Mouse (Mus musculus) retina, adult 2 months (tissue): ENCODE measurements around the gene Cfap52.

Source experiments
- DNase-seq: peaks from one replicate; pipeline ENCODE4 v3.0.0-alpha.2; 2012; ENCODE audit warnings: low read depth, low spot score

Gene Cfap52

DNA sequence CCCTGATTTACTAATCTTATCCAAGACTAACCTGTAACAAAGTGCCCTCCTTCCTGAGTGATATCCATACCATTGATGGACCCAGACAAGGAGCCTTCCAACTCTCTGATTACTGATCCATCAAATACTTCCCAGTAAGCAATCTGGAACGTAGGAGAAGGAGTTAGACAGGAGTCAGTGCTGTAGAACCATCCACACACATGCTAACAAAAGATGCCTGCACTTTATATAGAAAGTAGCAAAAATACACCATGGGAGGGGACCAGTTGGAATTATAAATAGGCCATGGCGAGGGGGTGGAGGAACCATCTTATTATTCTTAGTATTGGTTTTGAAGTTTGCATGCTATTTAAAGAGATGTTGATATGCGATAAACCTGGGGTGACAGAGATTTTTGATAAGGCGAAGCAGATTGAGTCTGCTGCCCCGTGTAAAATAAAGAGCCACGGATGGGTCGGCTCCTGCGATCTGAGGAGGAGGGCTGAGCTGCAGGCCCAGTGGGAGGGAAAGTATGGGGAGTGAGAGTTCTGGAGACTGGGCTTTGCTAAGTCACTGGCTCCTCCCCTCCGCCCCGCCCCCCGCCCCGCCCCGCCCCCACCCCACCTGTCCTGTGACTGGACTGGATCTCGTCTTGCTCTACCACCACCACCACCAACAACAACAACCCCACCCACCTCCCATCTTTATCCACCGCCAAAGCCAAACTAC, 38.9 kb downstream of the Cfap52 start:
- no peak for DNase-seq

DNA sequence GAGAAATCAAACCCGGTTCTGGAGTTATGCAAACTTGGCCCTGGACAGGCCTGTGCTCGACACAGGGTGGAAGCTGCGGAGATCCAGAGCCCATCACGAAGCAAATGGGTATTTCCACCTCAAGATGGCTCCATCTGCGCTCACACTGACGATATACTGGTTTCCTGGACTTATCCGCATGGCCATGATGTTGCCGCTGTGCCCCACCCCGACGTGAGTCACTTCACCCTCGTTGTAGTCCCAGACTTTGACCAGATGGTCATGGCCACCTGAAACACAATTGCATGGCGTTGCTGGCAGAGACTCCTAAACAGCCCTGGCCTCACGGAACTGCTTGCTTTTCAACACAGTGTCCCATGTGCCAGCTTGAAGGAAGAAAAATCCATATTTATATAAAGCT, 40.5 kb downstream of the Cfap52 start:
- no peak for DNase-seq

DNA sequence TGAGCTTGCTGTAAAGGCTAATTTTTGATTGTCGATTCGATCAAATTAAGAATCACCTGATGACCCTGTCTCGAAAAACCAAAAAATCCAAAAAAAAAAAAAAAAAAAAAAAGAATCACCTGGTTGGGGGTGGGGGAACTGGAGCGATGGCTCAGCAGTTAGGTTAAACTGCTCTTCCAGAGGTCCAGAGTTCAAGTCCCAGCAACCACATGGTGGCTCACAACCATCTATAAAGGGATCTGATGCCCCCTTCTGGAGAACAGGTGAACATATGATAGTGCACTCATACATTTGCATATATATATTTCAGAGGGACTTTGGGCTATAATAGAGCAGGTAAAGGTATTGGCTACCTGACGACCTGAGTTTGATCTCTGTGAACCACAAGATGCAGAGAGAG, 41.7 kb downstream of the Cfap52 start:
- no peak for DNase-seq

DNA sequence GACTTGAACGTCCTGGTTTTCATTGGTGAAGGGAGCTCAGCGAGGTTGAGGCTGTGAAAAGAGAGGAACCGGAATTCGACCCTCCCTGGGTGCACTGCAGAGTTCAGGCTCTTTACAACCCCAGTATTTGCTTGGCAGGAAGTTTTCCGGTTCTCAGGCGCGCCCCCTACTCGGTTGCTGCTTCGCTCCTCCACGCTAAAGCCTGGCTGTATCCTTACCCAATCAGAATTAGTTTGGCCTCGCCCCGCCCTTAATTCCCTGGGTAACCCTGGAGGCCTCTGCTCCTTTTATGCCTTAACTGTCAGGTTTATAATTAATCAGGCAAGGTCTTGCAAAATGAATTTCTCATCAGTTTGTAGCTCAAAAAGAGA, 42.7 kb downstream of the Cfap52 start:
- DNase-seq, result no peak

DNA sequence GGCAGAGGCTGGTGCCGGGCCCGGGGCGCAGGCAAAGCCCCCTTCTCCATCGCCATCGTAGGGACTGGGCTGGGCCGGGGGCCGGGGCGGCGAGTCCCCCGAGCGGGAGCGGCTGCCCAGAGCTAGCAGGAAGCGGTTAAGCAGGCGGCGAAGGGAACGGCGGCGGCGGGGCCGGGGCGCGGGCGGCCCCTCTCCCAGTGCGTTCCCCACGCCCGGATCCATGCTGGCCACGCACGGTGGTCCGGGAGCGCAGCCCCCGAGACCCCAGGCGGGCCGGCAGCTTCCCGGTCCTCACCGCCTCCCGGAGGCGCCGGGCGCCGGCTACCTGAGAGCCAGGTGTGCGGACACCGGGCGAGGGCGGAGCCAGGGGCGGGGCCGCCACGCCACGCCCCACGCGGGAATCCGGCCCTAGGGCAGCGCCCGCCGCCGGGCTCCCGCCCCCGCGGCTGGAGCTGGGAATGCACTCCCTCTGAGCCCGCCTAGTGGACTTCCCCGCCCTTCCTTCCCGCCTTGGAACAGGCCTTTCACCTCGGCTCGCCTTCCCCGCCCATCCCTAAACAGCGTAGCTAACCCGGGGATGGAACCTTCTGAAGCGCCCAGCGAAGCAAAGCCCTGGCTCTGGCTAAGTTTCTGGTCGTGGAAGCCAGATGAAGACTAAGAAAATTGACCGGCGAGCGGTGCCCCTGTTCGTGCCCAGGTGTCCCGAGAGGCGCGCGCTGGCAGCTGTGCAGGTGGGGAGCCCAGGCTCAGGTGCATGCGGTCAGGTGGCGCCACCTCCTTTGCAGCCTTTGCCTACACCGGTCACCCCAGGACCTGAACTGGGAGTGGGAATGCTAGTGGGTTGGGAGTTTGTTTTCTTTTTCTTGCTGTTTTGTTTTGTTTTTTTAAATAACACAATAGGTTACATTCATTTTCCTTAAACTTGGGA, 43.4 kb downstream of the Cfap52 start, which contains the start of gene Usp43:
TSS of gene Usp43 (minus strand) at position 327 of the 928 bp plus-strand sequence.
- no peak for DNase-seq

DNA sequence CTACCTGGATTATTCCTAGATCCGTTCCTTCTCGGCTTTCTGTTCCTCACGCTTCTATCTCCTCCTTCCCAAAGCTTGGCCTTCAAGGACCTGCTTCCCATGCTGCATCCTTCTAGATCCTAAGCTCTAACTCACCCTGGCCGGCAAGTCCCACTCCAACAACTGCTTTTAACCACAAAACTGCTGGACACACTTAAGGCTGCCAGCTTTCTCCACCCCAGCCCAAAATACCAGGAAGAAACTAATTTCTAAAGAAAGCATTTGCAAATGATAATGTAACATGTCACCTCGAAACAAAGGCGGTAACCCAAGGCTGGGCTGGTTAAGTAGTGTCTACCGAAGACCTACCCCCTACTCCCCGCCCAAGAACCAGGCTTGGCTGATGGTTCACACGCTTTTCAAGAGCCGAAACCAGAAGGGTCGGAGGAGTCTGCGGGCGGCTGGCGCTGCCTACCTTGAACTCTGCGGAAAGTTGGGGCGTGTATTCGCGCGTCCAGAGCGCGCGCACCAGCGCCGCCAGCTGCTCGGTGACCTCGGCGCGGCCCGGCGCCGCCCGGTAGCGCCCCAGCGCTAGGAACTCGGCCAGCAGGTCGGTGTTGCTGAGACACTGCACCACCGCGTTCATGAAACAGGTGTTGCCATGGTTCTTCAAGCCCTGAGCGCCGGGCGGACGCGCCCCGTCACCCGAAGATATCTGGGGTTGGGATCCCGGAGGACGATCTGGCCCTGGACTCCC, 44.2 kb downstream of the Cfap52 start:
- DNase-seq, result no peak

DNA sequence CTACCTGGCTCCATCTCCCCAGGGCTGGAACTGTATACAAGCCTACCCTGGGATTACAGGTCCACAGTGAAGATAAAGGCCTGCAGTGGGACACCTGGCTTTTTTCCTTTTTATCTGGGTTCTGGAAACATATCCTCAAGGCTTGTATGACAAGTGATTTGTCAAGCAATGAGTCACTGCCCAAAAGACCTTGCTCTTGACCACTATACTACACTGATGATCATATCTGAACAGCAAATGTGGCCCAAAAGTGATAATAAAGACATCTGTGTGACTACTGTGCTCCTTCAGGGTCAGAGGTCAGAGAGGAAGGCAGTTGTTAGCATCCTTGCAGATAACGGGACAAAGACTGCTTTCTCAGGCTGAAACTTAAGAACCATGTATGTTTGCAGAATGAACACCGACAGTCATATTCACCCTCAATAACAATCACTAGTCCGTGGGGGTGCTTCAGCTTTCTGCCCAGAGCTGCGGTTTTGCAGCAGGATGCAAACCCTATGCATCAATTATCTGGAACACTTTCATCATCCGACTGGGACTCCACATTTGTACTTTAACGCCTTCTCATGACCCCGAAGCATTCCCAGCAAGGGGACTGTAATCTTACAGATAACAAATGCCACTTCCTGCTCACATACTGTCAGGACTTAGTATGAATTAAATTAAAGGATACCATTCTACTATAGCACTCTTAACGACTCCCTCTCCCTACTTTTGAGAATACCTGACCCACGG, 45.1 kb downstream of the Cfap52 start:
- DNase-seq, result no peak

DNA sequence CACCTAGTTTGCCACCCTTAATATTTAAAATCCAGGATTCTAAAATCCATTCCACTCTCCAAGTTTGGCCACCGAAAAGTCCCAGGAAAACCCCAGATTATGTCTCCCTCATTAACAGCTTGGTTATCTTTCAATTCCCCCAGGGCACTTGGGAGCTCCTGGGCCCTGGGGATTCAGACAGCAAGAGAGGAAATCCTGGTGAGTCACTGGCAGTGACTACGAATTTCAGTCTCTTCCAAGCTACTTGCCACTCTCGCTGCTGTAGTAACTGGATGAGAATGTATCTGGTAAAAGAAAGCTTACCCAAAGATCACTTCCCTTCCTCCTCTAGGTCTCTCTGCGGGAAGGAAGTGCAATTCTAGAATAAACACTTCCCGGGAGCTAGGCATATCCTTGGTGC, 45.9 kb downstream of the Cfap52 start:
- no peak for DNase-seq

DNA sequence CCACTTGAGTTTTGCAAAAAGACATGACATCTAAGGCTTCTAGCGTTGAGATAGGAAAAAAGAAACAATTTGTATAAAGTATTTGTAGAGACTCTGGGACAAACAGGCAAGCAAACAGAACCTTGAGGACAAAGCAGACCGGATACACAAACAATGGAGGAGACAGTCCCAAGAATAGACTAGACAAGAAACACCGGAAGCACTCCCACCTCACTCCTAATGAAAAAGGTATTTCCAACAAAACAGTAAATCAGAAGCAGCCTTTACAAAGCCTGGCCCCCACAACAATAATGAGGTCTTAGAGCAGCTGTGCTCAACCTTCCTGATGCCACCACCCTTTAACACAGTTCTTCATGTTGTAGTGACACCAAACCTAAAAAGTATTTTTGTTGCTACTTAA, 48.3 kb downstream of the Cfap52 start:
- DNase-seq, result no peak

DNA sequence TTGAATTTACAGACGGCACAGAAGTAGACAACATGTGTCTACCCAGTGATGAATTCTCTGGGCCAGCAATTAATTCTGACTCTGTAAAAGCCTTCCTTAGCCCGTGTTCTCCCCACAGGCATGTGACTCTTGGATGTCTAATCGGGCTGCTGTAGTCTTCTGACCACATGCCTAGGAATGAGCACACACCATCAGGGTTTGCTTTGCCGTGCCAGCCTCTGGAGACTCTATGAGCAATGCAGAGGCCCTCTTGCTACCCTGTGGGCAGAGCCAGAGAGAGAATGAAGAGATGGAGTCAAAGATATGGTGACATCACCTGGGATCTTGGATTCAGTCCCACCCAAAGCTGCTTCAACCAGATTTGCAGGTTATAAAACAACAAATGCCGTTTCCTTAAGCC, 54.4 kb downstream of the Cfap52 start:
- DNase-seq, result no peak

DNA sequence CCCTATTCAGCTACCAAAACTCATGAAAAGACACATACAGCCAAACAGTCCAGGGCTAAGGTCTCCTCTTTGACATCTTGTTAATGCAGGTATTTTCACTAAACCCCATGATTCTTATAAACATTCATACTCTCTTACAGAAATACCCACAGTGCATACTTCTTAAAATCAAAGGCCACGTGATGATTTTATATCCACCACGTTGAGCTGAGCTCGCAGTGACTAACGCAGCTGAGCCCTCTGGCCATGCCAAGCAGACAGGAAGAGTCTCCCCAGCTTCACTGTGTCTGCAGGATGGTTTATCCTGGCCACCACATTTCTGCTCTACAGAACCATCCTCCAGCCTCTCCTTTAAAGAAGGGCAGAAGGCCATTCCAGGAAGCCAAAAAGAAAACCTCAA, 61.7 kb downstream of the Cfap52 start:
- no peak for DNase-seq

DNA sequence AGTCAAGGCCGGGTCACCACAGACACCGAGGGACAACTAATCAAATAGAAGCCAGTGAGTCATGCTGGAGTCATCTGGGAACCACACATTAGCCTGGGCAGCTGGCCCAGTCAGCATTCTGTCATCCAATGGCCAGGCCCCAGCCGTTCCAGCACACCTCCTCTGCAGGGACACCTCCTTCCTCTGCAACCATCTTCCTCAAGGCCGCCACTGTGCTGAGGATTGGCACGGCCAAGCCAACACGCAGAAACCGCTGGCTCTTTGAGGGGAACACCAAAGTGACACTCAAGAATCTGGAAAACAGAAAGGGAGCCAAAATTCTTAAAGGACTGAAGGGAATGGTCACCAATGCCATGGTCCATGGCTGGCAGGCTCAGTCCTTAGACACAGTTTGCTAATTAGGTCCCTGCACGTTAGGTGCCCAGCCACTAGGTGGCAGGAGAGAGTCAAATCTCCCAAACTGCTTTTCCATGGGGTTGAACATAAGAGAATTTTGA, 68.3 kb downstream of the Cfap52 start:
- DNase-seq, result peak; percentile 22

DNA sequence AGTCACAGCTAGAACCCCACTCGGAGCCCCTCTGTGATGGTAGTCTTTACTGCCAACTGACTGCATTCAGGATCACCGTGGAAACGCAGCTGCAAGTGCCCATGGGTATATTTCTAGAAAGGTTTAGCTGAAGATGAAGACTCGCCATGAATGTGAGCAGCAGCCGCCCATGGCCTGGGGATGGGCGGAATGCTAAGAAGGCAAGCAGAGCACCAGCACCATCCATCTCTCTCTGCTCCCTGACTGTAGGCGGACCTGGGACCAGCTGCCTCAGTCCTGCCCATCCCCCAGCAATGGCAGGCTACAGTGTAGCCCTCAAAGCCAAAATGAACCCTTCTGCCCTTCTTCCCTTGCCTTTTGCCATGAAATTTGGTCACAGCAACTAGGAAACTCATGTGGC, 69.8 kb downstream of the Cfap52 start:
- DNase-seq, result no peak

DNA sequence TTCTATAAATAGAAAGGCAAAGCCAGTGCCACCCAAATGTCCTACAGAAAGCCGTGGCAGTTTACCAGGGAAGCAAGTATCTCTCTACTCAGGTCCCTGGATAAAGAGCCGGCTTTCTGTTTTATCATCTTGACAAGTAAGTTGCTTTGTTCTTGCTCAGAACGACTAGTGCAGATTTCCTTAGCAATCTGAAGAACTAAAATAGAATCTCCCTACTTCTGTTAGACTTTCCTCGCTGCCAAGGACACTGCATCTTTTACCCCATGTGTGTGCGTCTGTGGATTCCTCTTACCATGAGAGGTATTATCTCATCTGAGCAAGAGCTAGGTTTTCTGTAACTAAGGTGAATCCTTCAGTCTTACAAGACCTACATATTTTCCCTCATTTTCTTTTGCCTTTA, 76.9 kb downstream of the Cfap52 start:
- DNase-seq, result no peak

DNA sequence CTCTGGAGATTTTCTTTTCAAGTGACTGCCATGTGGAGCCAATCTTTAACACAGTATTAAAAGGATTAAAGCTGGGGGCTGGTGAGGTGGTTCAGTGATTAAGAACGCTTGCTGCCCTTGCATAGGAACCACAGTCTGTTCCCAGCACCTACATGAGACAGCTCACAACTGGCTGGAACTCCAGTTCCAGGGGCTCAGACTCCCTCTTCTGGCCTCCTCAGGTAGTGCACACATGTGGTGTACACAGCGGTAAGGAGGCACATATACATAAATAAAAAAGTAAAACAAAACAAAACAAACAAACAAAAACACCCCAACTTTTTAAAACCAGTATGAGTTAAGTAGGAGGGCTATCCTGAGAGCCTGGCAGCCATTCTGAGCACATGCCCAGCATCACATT, 79.5 kb downstream of the Cfap52 start:
- DNase-seq, result no peak
